Mouse (Mus musculus): ENCODE data around the gene Tcf20. TPM values are rescaled to one million over a fixed set of nuclear protein-coding genes. Genes with fewer than 3 reads are reported as not detected.

Gene Tcf20
- polyA plus RNA-seq, 1 experiment from 2014 or later: 7.1 TPM

DNA sequence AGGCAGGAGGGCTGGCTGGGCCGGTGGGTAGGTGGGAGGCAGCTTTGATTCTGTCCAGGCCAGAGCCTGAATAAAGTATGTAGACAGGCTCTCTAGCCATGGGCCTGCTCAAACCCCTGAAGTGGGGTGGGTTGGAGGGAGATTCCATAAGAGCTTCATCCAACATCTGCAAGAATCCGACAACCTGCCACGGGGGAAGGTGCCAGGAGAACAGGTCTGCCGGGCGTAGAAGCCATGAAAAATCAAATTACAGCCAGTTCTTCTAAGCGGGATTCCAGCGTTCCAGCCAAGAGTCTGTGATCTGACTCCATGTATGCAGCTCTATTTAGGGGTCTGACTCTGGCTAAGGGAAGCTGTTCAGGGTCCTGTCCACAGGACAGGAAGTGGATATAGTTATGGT, 3.1 kb downstream of the Tcf20 start:
- DNase-seq (ENCODE audit: extremely low spot score, low spot score): no peak
- Histone ChIP-seq H3K27ac (peak overlapping the region; percentile 84), H3K36me3 (replicated peaks) (no peaks in the 10 kb centered on the region), H3K4me1 (peaks cover 86% of the 10 kb centered on the region), H3K9me3 (no peaks in the 10 kb centered on the region), H3K27me3 (ENCODE audit: poor library complexity, severe bottlenecking) (peaks cover 84% of the 10 kb centered on the region), H3K4me3 (no peak overlapping the region; the same call in 1 of the 2 replicates)
- 73% methylated on average over 7 of the region's 7 CpGs for WGBS

DNA sequence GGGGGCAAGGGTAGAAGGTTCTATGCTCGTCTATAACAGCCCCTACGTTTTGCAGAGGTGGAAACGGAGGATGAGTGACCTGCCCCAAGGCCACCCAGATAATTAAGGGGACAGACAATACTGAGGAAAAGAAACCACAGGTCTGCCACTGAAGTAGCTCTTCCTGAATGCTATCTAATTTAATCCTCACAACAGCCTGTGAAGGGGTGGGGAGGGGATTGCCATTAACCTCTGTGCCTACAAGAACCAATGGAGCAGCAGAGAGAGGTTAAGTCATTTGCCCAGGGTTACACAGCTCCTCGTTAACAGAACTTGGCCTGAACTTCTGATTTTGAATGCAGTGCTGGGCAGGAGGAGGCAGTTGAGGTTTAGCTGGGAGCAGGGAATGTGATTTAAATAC, 3.6 kb downstream of the Tcf20 start:
- Histone ChIP-seq H3K4me3 (peak overlapping the region; percentile 39), H3K9me3 (no peaks in the 10 kb centered on the region), H3K36me3 (replicated peaks) (no peaks in the 10 kb centered on the region), H3K27me3 (ENCODE audit: poor library complexity, severe bottlenecking) (peaks cover 84% of the 10 kb centered on the region), H3K4me1 (peaks cover 82% of the 10 kb centered on the region), H3K27ac (peak overlapping the region; percentile 84)
- no peak for DNase-seq (ENCODE audit: extremely low spot score, low spot score)
- 5% methylated on average over 4 of the region's 4 CpGs for WGBS

DNA sequence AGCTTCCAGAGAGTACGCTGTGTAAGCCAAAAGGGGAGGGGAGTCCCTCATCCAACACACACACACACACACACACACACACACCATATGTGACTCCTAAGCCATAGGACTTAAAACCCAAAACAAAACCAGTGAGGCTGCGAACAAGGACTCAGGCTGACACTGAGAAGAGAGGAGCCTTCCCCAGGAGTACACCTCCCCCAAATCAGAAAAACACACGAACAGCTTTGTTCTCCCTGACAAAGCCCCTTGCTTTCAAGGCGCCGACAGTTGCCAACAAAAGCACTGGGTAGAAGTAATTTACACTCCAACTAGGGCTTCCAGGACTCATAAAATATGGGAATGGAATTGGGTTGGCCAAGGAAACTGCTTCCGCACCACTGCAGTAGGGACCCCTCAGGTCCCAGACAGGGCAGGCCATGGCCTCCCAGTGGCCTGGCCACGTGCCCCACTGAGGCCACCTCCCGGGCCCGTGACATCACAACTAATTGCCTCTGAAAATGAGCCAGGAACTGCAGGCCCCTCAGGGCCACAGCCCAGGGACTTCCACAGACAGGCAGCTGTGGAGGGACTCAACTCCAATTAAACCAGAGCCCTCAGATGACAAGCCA, 4.2 kb downstream of the Tcf20 start:
- Histone ChIP-seq H3K27ac (peak overlapping the region; percentile 84), H3K4me1 (peaks cover 78% of the 10 kb centered on the region), H3K4me3 (peak overlapping the region; percentile 39), H3K27me3 (ENCODE audit: poor library complexity, severe bottlenecking) (peaks cover 84% of the 10 kb centered on the region), H3K9me3 (no peaks in the 10 kb centered on the region), H3K36me3 (replicated peaks) (no peaks in the 10 kb centered on the region)
- peak; percentile 72 for DNase-seq (ENCODE audit: extremely low spot score, low spot score)
- WGBS: 3% methylated on average over 9 of the region's 9 CpGs

DNA sequence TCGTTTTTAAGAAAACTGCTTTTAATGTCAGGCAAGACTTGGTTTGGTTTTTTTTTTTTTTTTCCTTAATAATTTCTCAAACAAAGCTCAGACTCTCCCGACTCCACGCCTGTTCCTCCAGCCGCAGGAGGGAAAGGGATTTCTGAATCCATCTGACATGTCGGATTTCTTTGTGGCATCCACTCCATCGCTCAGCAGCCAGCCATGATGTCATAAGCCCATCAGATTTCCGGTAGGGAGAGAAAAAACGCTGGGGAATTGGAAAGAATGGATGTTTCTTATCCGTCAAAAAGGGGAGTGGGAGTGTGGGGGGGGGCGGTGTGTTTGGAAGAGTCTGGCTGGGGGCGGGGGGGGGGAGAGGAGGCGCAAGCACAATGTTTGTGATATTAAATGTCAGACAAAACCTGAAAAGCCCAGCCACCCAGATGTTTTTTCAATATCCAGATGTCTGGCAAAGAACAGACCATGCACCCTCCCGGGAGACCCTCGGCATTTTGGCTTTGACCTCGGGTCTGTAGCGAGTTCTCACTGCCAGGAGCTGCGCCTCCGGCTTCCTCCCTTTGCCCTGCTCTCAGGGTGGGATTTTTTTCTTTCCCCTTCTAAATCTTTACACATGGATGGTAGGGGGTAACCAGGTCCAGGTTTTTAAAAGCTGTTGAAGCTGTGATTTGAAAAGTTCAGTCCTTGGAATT, 4.8 kb downstream of the Tcf20 start:
- peaks cover 83% of the 10 kb centered on the region for H3K27me3 ChIP-seq (ENCODE audit: poor library complexity, severe bottlenecking)

DNA sequence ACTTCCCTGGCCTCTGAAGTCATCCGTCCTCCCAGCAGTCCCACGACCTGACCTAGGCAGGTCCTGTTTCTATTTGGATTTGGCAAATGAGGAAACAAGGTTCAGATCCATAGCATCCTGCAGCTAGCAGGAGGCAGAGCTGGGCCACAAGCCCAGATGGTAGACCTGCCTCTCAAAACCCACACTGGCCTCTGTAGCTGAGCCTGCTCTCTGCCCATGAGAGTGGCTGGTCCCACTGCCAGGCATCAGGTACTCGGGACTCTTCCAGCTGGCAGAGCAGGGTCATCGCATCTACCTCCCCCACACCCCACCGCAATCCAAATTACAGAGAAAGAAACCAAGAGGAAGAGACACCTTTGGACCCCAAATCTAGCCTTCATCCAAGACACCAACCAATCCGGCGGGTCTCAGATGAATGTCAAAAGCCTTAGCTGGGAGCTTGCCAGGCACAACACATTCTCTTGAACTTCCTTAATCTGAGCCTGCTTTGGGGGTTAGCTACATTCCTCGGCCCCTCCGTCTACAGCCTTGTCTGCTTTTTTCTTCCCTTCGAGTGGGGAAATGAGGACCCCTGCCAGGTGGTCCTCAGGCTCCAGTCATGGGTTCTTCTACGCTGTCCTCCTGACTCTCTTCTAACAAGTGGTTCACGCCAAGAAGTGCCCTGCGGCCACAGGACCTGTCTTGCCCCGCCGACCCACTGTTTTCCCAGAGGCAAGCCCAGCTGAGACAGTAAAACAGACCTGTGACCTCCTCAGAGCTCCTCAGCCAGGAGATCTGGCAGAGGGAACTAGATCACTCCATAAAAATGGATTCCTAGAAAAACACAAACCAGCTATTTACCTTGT, 5.8 kb downstream of the Tcf20 start:
- Histone ChIP-seq H3K4me1 (peaks cover 71% of the 10 kb centered on the region), H3K27ac (peak overlapping the region; percentile 84), H3K27me3 (ENCODE audit: poor library complexity, severe bottlenecking) (peaks cover 86% of the 10 kb centered on the region), H3K4me3 (0 out of 2 replicates have a peak overlapping the region, but pooled peaks have one; percentile 39), H3K9me3 (no peaks in the 10 kb centered on the region), H3K36me3 (replicated peaks) (no peaks in the 10 kb centered on the region)
- 31% methylated on average over 15 of the region's 15 CpGs for WGBS
- DNase-seq (ENCODE audit: extremely low spot score, low spot score): no peak

More for the DNA sequence above, 4.8 kb downstream of the Tcf20 start:
- Histone ChIP-seq H3K27ac (peak overlapping the region; percentile 84), H3K4me3 (peak overlapping the region; percentile 39), H3K9me3 (no peaks in the 10 kb centered on the region), H3K36me3 (replicated peaks) (no peaks in the 10 kb centered on the region), H3K4me1 (peaks cover 74% of the 10 kb centered on the region)
- no peak for DNase-seq (ENCODE audit: extremely low spot score, low spot score)
- WGBS: 8% methylated on average over 18 of the region's 18 CpGs

DNA sequence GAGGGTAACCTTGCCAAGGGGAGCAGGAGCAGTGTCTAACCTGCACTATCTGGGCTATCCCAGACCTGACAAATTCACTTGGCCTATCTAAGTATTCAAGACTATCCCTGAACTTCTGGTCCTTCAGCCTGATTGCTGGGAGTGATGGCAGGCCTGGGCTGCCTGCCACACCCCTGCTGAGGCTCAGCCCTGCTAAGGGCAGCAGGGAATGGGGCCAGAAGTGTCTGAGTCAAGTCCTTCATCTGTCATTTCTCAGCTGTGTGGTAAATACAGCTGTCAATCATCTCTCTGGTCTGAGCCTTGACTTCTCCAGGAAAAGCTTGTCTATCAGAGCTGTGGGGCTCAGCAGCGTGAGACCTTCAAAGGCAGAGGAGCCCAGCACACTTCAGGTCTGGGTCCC, 8.1 kb downstream of the Tcf20 start:
- no peak for DNase-seq (ENCODE audit: extremely low spot score, low spot score)
- Histone ChIP-seq H3K9me3 (no peaks in the 10 kb centered on the region), H3K36me3 (replicated peaks) (no peaks in the 10 kb centered on the region), H3K4me1 (peaks cover 59% of the 10 kb centered on the region), H3K27me3 (ENCODE audit: poor library complexity, severe bottlenecking) (peaks cover 81% of the 10 kb centered on the region), H3K27ac (no peak overlapping the region), H3K4me3 (no peak overlapping the region)
- WGBS: 90% methylated on average over 1 of the region's 1 CpGs

DNA sequence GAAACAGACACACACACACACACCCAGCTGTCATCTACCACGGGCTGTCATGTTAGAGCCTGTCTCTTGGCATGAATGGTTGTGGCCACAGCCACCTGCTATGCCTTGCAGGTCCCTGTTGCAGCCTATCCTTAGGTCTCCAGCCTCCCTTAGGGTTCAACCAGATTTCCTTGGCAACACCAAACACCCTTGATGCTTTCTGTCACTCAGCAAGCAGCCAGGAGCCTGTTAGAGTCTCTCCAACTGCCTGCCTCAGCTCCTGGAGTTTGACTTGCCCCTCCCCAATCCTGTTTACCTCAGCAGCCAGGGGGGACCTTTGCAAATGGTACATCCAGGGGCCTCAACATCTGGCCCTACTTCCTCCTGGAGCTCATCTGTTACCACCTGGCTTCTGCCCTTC, 13.2 kb downstream of the Tcf20 start:
- Histone ChIP-seq H3K27me3 (ENCODE audit: poor library complexity, severe bottlenecking) (peaks cover 74% of the 10 kb centered on the region), H3K4me1 (peaks cover 28% of the 10 kb centered on the region), H3K27ac (no peak overlapping the region), H3K36me3 (replicated peaks) (no peaks in the 10 kb centered on the region), H3K4me3 (no peak overlapping the region), H3K9me3 (no peaks in the 10 kb centered on the region)
- DNase-seq (ENCODE audit: extremely low spot score, low spot score): no peak
- WGBS: 67% methylated on average over 1 of the region's 1 CpGs

DNA sequence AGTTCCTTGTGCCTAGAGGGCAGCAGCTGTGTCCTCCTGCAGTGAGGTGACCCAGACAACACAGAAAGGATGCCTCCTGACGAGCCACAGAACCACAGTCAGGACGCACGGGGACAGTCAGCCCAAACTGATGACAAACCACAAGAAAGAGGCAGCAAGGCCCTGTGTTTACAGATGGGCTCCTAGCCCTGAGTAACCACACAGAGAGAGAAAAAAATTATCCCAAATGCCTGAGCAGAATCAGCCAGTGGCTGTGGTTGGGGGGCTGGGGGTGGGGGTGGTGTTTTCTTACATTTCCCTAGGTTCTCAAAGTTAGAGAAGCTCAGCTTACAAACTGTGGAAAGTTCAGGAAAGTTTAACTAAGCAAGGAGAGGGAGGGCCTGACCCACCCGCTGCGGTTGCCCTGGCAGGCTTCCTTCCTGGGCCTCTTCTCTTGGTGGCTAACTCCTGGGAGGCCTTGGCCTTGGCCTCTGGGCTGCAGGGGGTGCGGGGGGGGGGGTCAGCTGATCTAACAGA, 18.4 kb downstream of the Tcf20 start:
- 0 out of 2 replicates have a peak overlapping the region, but pooled peaks have one; percentile 44 for H3K4me3 ChIP-seq
- H3K4me1 ChIP-seq: peaks cover 35% of the 10 kb centered on the region
- no peak for DNase-seq (ENCODE audit: extremely low spot score, low spot score)
- no peaks in the 10 kb centered on the region for H3K9me3 ChIP-seq
- no peaks in the 10 kb centered on the region for H3K36me3 ChIP-seq (replicated peaks)
- peaks cover 81% of the 10 kb centered on the region for H3K27me3 ChIP-seq (ENCODE audit: poor library complexity, severe bottlenecking)
- 43% methylated on average over 6 of the region's 6 CpGs for WGBS
- H3K27ac ChIP-seq: peak overlapping the region; percentile 83

DNA sequence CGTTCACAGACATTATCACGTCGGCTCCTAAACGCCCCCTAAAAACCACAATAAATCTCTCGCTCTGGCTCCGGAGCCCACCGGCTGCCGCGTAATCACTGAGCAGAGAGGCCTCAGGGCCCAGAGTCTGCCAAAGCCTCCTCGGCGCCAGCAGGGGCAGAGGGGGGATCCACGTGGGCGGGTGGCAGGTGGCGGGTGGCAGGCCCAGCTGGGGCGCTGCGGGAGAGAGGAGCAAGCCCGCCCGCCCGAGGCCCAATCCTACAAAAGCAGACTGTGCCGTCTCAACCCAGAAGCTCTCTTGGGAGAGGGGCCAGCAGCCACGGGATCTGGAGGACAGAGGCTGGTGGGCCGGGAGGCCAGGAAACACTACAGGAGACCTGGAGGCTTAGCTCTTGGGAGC, 19.2 kb downstream of the Tcf20 start:
- Histone ChIP-seq H3K27ac (peak overlapping the region; percentile 83), H3K36me3 (replicated peaks) (no peaks in the 10 kb centered on the region), H3K4me1 (peaks cover 42% of the 10 kb centered on the region), H3K4me3 (peak overlapping the region; percentile 44), H3K9me3 (no peaks in the 10 kb centered on the region), H3K27me3 (ENCODE audit: poor library complexity, severe bottlenecking) (peaks cover 86% of the 10 kb centered on the region)
- DNase-seq (ENCODE audit: extremely low spot score, low spot score): peak; percentile 41
- under 1% methylated on average over 22 of the region's 22 CpGs for WGBS

DNA sequence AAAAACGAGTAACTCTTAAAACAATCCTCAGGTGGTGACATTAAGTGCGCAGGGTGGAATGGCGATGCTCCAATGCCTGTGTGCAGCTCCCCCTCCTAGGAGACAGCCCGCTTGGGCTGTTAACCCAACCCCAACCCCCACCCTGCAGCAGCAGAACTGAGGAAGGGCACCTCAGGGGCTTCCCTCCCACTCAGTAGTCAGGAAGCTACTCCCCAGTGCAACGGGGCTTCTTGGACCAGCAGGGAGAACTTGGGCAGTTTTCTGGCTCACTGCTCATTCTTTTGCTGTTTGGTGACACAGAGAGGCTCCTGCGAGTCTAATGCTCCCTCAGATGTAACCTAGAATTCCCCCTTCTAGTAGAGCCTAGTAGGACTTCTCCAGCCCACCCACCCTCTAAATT, 19.7 kb downstream of the Tcf20 start:
- Histone ChIP-seq H3K27ac (peak overlapping the region; percentile 83), H3K4me1 (peaks cover 45% of the 10 kb centered on the region), H3K27me3 (ENCODE audit: poor library complexity, severe bottlenecking) (peaks cover 88% of the 10 kb centered on the region), H3K9me3 (no peaks in the 10 kb centered on the region), H3K36me3 (replicated peaks) (no peaks in the 10 kb centered on the region), H3K4me3 (peak overlapping the region; percentile 44)
- 25% methylated on average over 6 of the region's 6 CpGs for WGBS
- DNase-seq (ENCODE audit: extremely low spot score, low spot score): no peak

DNA sequence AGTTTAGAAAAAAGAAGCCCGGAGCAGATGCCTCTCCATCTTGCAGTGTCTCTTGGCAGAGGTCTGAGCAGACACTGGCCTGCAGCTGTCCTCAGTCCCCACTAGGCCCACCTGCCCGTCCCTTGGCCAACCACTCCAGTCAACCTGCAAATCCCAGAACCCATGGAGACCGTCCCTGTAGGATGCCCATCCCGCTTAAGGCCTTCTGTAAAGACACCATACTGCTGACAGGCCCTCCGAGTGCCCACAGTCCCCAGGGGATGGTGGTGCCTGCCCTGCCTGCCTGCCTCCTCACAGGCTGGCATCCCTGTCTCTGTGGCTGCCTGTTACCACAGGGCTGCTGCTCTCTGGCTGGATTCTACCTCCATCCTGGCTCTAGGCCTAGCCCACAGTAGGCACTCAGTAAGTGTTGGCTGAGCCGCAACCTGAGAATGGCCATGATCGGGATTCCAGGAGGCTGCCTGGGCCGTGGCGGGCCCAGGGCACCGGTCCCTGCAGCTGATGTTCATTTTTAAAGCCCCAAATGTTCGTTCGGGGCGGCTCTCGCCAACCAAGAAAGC, 23.3 kb downstream of the Tcf20 start:
- Histone ChIP-seq H3K27ac (peak overlapping the region; percentile 83), H3K9me3 (no peaks in the 10 kb centered on the region), H3K4me3 (peak overlapping the region; percentile 60), H3K36me3 (replicated peaks) (no peaks in the 10 kb centered on the region), H3K27me3 (ENCODE audit: poor library complexity, severe bottlenecking) (peaks cover 97% of the 10 kb centered on the region), H3K4me1 (peaks cover 73% of the 10 kb centered on the region)
- WGBS: 73% methylated on average over 14 of the region's 14 CpGs
- peak; percentile 26 for DNase-seq (ENCODE audit: extremely low spot score, low spot score)

DNA sequence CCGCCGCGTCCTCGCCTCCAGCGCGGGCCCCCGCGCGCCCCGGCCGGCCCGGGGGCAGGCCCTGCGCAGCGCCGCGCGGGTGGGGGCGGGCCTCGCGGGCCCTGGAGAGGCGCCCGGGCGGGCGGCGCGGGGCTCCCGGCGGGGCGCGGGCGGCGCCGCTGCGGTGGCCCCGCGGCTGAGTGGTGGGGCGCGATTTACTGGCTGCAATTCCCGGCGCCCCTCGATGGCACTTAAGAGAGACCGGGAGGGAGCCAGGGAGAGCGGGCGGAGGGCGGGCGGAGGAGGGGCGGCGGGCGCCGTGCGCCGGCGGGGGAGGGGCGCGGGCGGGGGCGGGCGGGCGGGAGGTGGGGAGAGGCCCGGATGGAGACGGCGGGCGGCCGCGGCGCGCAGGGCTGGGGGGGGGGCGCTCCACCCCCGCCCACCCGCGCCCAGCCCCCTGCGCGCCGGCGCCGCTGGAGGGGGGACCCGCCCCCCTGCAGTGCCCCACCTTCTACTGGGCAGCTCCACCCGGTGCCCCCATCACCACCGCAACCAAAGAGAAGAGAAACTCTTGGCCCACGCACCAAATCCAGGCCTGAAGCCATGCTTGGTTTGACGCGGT, 24.0 kb downstream of the Tcf20 start:
- Histone ChIP-seq H3K36me3 (replicated peaks) (no peaks in the 10 kb centered on the region), H3K4me1 (peaks cover 73% of the 10 kb centered on the region), H3K9me3 (no peaks in the 10 kb centered on the region), H3K27me3 (ENCODE audit: poor library complexity, severe bottlenecking) (peaks cover 97% of the 10 kb centered on the region), H3K4me3 (peak overlapping the region; percentile 60), H3K27ac (peak overlapping the region; percentile 83)
- no peak for DNase-seq (ENCODE audit: extremely low spot score, low spot score)
- 15% methylated on average over 51 of the region's 82 CpGs for WGBS

All from forebrain, embryonic 10.5 days (tissue).